Comparison of ENCODE assay signal across 20 mouse cellular contexts in the genomic region with DNA sequence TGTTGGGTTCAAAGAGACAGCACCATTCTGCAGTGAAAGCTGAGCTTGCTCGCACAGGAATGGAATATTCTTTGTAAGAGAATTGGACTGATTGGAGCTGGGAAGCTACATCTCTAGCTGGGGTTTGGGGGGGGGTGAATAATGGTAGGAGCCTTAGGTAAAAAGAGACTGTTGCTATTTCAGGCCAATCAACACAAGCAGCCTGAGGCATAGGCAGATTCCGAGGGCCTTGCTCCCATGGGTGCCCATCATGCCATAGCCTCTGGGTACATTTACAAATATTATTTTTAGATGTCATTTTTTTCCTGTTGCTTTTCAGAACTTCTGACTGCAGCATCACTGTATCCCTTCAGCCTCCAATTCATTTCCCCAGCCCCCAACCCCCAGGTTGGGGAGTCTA.
"Had no signal": no experiment of that assay in that cellular context is flagged by ENCODE, and none has a peak within 500 bp of the region (broad histone marks: within the 10 kb centered on the region; RNA-seq: fewer than 3 reads in every experiment).

No protein-coding gene starts in this region.

- H3K9ac ChIP-seq: liver, embryonic 13.5 days; liver, embryonic 15.5 days; liver, postnatal 0 days; lung, embryonic 15.5 days; neural tube, embryonic 13.5 days; neural tube, embryonic 15.5 days; stomach, embryonic 15.5 days had no signal

- H3K4me3 ChIP-seq: liver, embryonic 13.5 days; liver, embryonic 15.5 days; lung, embryonic 15.5 days; megakaryocyte, embryonic 14.5 days; myocyte; neural tube, embryonic 13.5 days; neural tube, embryonic 15.5 days; stomach, embryonic 15.5 days had no signal

- H3K27me3 ChIP-seq: liver, embryonic 13.5 days; liver, embryonic 15.5 days; lung, embryonic 15.5 days; megakaryocyte, embryonic 14.5 days; neural tube, embryonic 13.5 days; neural tube, embryonic 15.5 days; stomach, embryonic 15.5 days had no signal

- DNase-seq: liver, embryonic 13.5 days; liver, postnatal 0 days; lung, adult 2 months; lung, postnatal 14 days; lung, postnatal 36 days; right cerebral cortex, postnatal 14 days; thymus, adult 2 months; thymus, postnatal 25 days; thymus, postnatal 4 days had no signal

- H3K4me1 ChIP-seq: liver, embryonic 13.5 days; liver, embryonic 15.5 days; lung, embryonic 15.5 days; megakaryocyte, embryonic 14.5 days; neural tube, embryonic 13.5 days; neural tube, embryonic 15.5 days; stomach, embryonic 15.5 days had no signal

- H3K27ac ChIP-seq: liver, embryonic 13.5 days; liver, embryonic 15.5 days; lung, embryonic 15.5 days; macrophage; neural tube, embryonic 13.5 days; neural tube, embryonic 15.5 days; stomach, embryonic 15.5 days; stomach, postnatal 0 days had no signal

- H3K4me2 ChIP-seq: liver, embryonic 11.5 days; liver, embryonic 13.5 days; liver, embryonic 15.5 days; lung, embryonic 15.5 days; neural tube, embryonic 13.5 days; neural tube, embryonic 15.5 days; stomach, embryonic 15.5 days had no signal

- H3K36me3 ChIP-seq: liver, embryonic 13.5 days; liver, embryonic 15.5 days; lung, embryonic 15.5 days; neural tube, embryonic 13.5 days; neural tube, embryonic 15.5 days; stomach, embryonic 15.5 days had no signal

- H3K9me3 ChIP-seq: liver, embryonic 13.5 days; liver, embryonic 15.5 days; lung, embryonic 15.5 days; neural tube, embryonic 13.5 days; neural tube, embryonic 15.5 days; stomach, embryonic 15.5 days had no signal

- ATAC-seq: liver, postnatal 0 days; lung, postnatal 0 days had no signal
